7 mouse cellular contexts compared by ENCODE assay signal in genomic region chr5:129886911-129887636, GRCm38 (mm10). TPM values are rescaled to one million over a fixed set of nuclear protein-coding genes. Genes with fewer than 3 reads are reported as not detected.
DNase-seq lines count a peak whose midpoint lies in the region; ATAC-seq and TF ChIP-seq lines count a peak whose summit lies in the region.

Gene Chchd2 (minus strand): TSS chr5:129887470.

- intact Hi-C loops in left cerebral cortex, postnatal 4 days (cut with DNase I): no loop called here

- WGBS in embryonic facial prominence, embryonic 10.5 days: under 1% methylated on average over 46 of the region's 46 CpGs
- under 1% methylated on average over 46 of the region's 46 CpGs for WGBS in intestine, postnatal 0 days
- WGBS in midbrain, embryonic 12.5 days: under 1% methylated on average over 46 of the region's 46 CpGs
- under 1% methylated on average over 46 of the region's 46 CpGs for WGBS in small intestine, adult 2 months

- H3K9ac ChIP-seq in intestine, postnatal 0 days (ENCODE audit: low read depth, low read length): peak within 1 kb of the TSS; percentile 61
- H3K9ac ChIP-seq in midbrain, embryonic 12.5 days (replicated peaks): peak within 1 kb of the TSS; percentile 82

- H3K36me3 ChIP-seq in embryonic facial prominence, embryonic 10.5 days (replicated peaks): peaks cover 36% of the 10 kb centered on the region
- H3K36me3 ChIP-seq in intestine, postnatal 0 days (ENCODE audit: control insufficient read depth, insufficient read depth): peaks cover 13% of the 10 kb centered on the region
- peaks cover 19% of the 10 kb centered on the region for H3K36me3 ChIP-seq in midbrain, embryonic 12.5 days
- H3K36me3 ChIP-seq in small intestine, adult 2 months (ENCODE audit: control insufficient read depth, insufficient read depth, low read length): peaks cover 11% of the 10 kb centered on the region

- no peak for TF ChIP-seq CTCF in intestine, postnatal 0 days (IDR thresholded peaks at IDR 0.05; ENCODE audit: low read depth)
- TF ChIP-seq CTCF in small intestine, adult 2 months (IDR thresholded peaks at IDR 0.05; ENCODE audit: extremely low read depth, insufficient read length, insufficient replicate concordance, low read depth, low read length): no peak

- H3K9me3 ChIP-seq in embryonic facial prominence, embryonic 10.5 days: no peaks in the 10 kb centered on the region
- H3K9me3 ChIP-seq in intestine, postnatal 0 days (ENCODE audit: control insufficient read depth): no peaks in the 10 kb centered on the region
- no peaks in the 10 kb centered on the region for H3K9me3 ChIP-seq in midbrain, embryonic 12.5 days

- peak; percentile 99 for ATAC-seq in intestine, postnatal 0 days
- peak; percentile 99 for ATAC-seq in midbrain, embryonic 12.5 days (ENCODE audit: low FRiP score, low read depth)

- H3K27ac ChIP-seq in embryonic facial prominence, embryonic 10.5 days (replicated peaks): peak within 1 kb of the TSS; percentile 95
- peak within 1 kb of the TSS; percentile 91 for H3K27ac ChIP-seq in intestine, postnatal 0 days (ENCODE audit: low read depth, low read length)
- peak within 1 kb of the TSS; percentile 91 for H3K27ac ChIP-seq in midbrain, embryonic 12.5 days (replicated peaks)
- peak within 1 kb of the TSS; percentile 87 for H3K27ac ChIP-seq in small intestine, adult 2 months (ENCODE audit: insufficient read depth, low read depth, low read length)

- peak within 1 kb of the TSS; percentile 73 for H3K4me2 ChIP-seq in intestine, postnatal 0 days (replicated peaks; ENCODE audit: low read depth)
- peak within 1 kb of the TSS; percentile 90 for H3K4me2 ChIP-seq in midbrain, embryonic 12.5 days (replicated peaks)

- H3K4me1 ChIP-seq in embryonic facial prominence, embryonic 10.5 days: peaks cover 17% of the 10 kb centered on the region
- H3K4me1 ChIP-seq in intestine, postnatal 0 days (replicated peaks; ENCODE audit: control insufficient read depth, insufficient read depth, low read length): 0 out of 2 replicates have a peak, but pooled peaks cover 3% of the 10 kb centered on the region
- peaks cover 19% of the 10 kb centered on the region for H3K4me1 ChIP-seq in midbrain, embryonic 12.5 days
- no peaks in the 10 kb centered on the region; the same call in 1 of the 2 replicates for H3K4me1 ChIP-seq in small intestine, adult 2 months (ENCODE audit: control insufficient read depth, insufficient read depth, insufficient read length, low read length)

- peak; percentile 86 for TF ChIP-seq POLR2A in small intestine, adult 2 months (IDR thresholded peaks at IDR 0.05; ENCODE audit: low read depth, low read length)

- peak; percentile 94 for DNase-seq in adrenal gland, postnatal 10 days
- peak; percentile 93 for DNase-seq in embryonic facial prominence, embryonic 10.5 days (ENCODE audit: low spot score)
- peak; percentile 84 for DNase-seq in gonadal fat pad, adult 2 months (ENCODE audit: low read depth)
- DNase-seq in left cerebral cortex, postnatal 4 days: peak; percentile 90

- no peaks in the 10 kb centered on the region for H3K27me3 ChIP-seq in embryonic facial prominence, embryonic 10.5 days (replicated peaks; ENCODE audit: low read depth, poor library complexity, severe bottlenecking)
- no peaks in the 10 kb centered on the region for H3K27me3 ChIP-seq in intestine, postnatal 0 days (replicated peaks; ENCODE audit: control insufficient read depth, insufficient read depth, low read length)
- H3K27me3 ChIP-seq in midbrain, embryonic 12.5 days: 0 out of 2 replicates have a peak, but pooled peaks cover 2% of the 10 kb centered on the region
- no peaks in the 10 kb centered on the region for H3K27me3 ChIP-seq in small intestine, adult 2 months (ENCODE audit: control insufficient read depth, insufficient read depth, low read length)

- peak within 1 kb of the TSS; percentile 77 for H3K4me3 ChIP-seq in embryonic facial prominence, embryonic 10.5 days
- H3K4me3 ChIP-seq in intestine, postnatal 0 days (ENCODE audit: low read depth, low read length): peak within 1 kb of the TSS; percentile 54
- peak within 1 kb of the TSS; percentile 78 for H3K4me3 ChIP-seq in midbrain, embryonic 12.5 days
- H3K4me3 ChIP-seq in small intestine, adult 2 months (ENCODE audit: low read depth, low read length): peak within 1 kb of the TSS; percentile 68

RNA-seq across cellular contexts. Expression of gene Chchd2, which starts in this region (rescaled TPM):
- 1,000 to 10,000 TPM in 1 of 2 experiments, 100 to 1,000 TPM in 1; 975 to 1,063 TPM for total RNA-seq in adrenal gland, postnatal 10 days (2021)
- 1,193 and 1,199 TPM in 2 replicates for polyA plus RNA-seq in embryonic facial prominence, embryonic 10.5 days (2016; fragmentation: Nextera tagmentation; extraction: Ambion mirVana)
- polyA plus RNA-seq in gonadal fat pad, adult 2 months (2012; rRNA removed): 855 and 995 TPM in 2 replicates
- polyA plus RNA-seq in intestine, postnatal 0 days (2015; fragmentation: Nextera tagmentation; extraction: Ambion mirVana): 1,534 and 1,607 TPM in 2 replicates
- total RNA-seq in left cerebral cortex, postnatal 4 days (2021): 100 to 1,000 TPM; 310 to 317 TPM
- polyA plus RNA-seq in midbrain, embryonic 12.5 days (2016; fragmentation: Nextera tagmentation; extraction: Ambion mirVana): 747 and 763 TPM in 2 replicates
- polyA plus RNA-seq in small intestine, adult 2 months (2012; rRNA removed): 2,208 and 2,785 TPM in 2 replicates

Comparison
In these comparisons a context has a peak if more than half of its experiments do, and no peak if none do; other contexts are left out.
1. Peak in every context shown above with its lines: DNase-seq, ATAC-seq, H3K4me3 ChIP-seq and H3K27ac ChIP-seq.